Mouse (Mus musculus) embryonic facial prominence, embryonic 14.5 days (tissue): ENCODE results near the gene Nop58. TPM values are rescaled to one million over a fixed set of nuclear protein-coding genes. Genes with fewer than 3 reads are reported as not detected.

Experiments used
- ATAC-seq: fragments of 200-750 bp; cut with Nextera tagmentation; 2 replicates; pipeline ENCODE4 v1.8.0; 2017; ENCODE audit warnings: low read depth, moderate number of reproducible peaks, moderate TSS enrichment
- DNase-seq: peaks from one replicate; pipeline ENCODE4 v3.0.0-alpha.2; 2015; ENCODE audit warnings: low spot score
- H3K27ac ChIP-seq: fragments of 300-500 bp; sonication (generic); replicated peaks from 2 replicates; pipeline ENCODE4 v1.5.1; 2014; ENCODE audit warnings: low read depth, mild to moderate bottlenecking, low read length, moderate library complexity
- H3K27me3 ChIP-seq: fragments of 300-500 bp; sonication (generic); replicated peaks from 2 replicates; pipeline ENCODE4 v1.6.1; 2014; ENCODE audit warnings: low read length; ENCODE audit not compliant: control insufficient read depth, insufficient read depth
- H3K36me3 ChIP-seq: fragments of 300-500 bp; sonication (generic); 2 replicates; pipeline ENCODE4 v1.6.1; 2014; ENCODE audit warnings: low read length, mixed read lengths; ENCODE audit not compliant: control insufficient read depth, insufficient read depth
- H3K4me1 ChIP-seq: fragments of 300-500 bp; sonication (generic); 2 replicates; pipeline ENCODE4 v1.6.1; 2014; ENCODE audit warnings: antibody characterized with exemption, low read length; ENCODE audit not compliant: control insufficient read depth, insufficient read depth
- H3K4me2 ChIP-seq: fragments of 300-500 bp; sonication (generic); 2 replicates; pipeline ENCODE4 v1.6.1; 2014; ENCODE audit warnings: low read depth, mild to moderate bottlenecking, low read length, moderate library complexity, mixed read lengths
- H3K4me3 ChIP-seq: fragments of 300-500 bp; sonication (generic); 2 replicates; pipeline ENCODE4 v1.5.1; 2014; ENCODE audit warnings: low read depth, mild to moderate bottlenecking, low read length
- H3K9ac ChIP-seq: fragments of 300-500 bp; sonication (generic); 2 replicates; pipeline ENCODE4 v1.6.1; 2014; ENCODE audit warnings: low read depth, mild to moderate bottlenecking, low read length, moderate library complexity, mixed read lengths
- H3K9me3 ChIP-seq: fragments of 300-500 bp; sonication (generic); 2 replicates; pipeline ENCODE4 v1.6.1; 2016; ENCODE audit warnings: low read length; ENCODE audit not compliant: control insufficient read depth
- WGBS: fragments of 180-500 bp; shearing (Covaris S2); extraction: QIAGEN DNeasy Blood & Tissue Kit; methylation state at CpG from one replicate; pipeline ENCODE4 v1.1.7; 2014; 5-methylcytosine and 5-hydroxymethylcytosine counted together
- polyA plus RNA-seq: library from polyadenylated mRNA; unstranded; fragments of >200 nt; fragmentation: Nextera tagmentation; extraction: Ambion mirVana; gene quantifications from 2 replicates; pipeline ENCODE4 v1.2.1, GENCODE M21; 2014

The Nop58 gene
- polyA plus RNA-seq, 1 experiment from 2014 or later = 192 TPM

DNA sequence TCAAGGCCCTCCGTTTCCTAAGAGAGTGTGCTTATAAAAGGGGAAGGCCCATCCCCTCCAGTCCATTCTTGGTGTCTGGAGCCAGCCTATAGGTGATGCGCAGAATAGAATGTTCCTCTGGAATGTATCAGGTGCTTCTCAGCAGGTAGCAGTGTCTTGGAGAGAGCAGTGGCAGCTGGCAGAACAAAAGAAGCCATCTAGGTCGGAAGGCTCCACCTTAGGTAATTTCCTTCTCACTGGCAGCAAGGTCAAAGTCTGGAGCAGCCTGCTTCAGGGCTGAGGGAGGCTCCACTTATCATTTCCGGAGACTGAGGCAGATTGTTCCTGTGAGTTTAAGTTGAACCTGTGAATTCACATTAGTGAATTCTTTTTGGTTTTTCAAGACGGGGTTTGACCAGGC is 13.0 kb downstream of the Nop58 start:
- H3K36me3 ChIP-seq = peaks cover 88% of the 10 kb centered on the region
- no peak for ATAC-seq

DNA sequence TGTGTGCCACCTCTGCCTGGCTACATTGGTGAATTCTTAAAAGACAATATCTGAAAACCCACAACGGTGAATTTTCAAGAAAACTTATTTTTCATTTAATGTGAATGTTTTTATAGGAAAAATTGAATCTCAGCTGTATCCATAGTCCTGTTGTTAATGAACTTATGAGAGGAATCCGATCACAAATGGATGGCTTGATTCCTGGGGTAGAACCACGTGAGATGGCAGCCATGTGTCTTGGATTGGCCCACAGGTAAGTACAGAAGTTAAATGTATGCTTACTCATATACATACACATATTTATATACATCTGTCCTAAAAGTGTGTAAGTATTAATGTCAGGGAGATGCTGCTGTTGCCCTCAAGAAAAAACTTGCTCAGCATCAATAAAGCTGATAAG is 13.4 kb downstream of the Nop58 start:
- H3K4me2 ChIP-seq = no peak overlapping the region
- DNase-seq (no peak), ATAC-seq (no peak)
- no peaks in the 10 kb centered on the region for H3K4me1 ChIP-seq
- no peaks in the 10 kb centered on the region for H3K9me3 ChIP-seq
- H3K4me3 ChIP-seq = no peak overlapping the region
- H3K27me3 ChIP-seq = no peaks in the 10 kb centered on the region
- no peak overlapping the region for H3K27ac ChIP-seq
- peaks cover 84% of the 10 kb centered on the region for H3K36me3 ChIP-seq
- H3K9ac ChIP-seq = no peak overlapping the region
- WGBS = 99% methylated on average over 3 of the region's 3 CpGs

More for the DNA sequence above, 13.0 kb downstream of the Nop58 start:
- Histone ChIP-seq H3K4me1 (no peaks in the 10 kb centered on the region), H3K9me3 (no peaks in the 10 kb centered on the region), H3K27me3 (no peaks in the 10 kb centered on the region), H3K9ac (no peak overlapping the region), H3K4me3 (no peak overlapping the region), H3K4me2 (no peak overlapping the region), H3K27ac (no peak overlapping the region)
- no peak for DNase-seq
- 87% methylated on average over 5 of the region's 5 CpGs for WGBS

DNA sequence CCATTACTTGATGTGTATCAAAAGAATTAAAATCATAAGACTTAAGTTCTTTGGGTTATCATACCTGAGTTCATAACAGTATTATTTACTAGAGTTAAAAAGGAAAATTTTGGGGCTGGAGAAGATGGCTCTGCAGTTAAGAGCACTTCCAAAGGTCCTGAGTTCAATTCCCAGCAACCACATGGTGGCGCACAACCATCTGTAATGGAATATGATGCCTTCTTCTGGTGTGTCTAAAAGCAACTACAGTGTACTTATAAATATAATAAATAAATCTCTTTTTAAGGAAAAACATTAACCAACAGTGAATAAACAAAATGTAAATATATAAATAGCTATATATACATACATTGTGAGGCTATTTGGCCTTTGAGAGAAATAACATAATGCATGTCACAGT is 17.0 kb downstream of the Nop58 start:
- no peaks in the 10 kb centered on the region for H3K27me3 ChIP-seq
- peaks cover 83% of the 10 kb centered on the region for H3K36me3 ChIP-seq
- H3K4me3 ChIP-seq = no peak overlapping the region
- 96% methylated on average over 1 of the region's 1 CpGs for WGBS
- no peak overlapping the region for H3K27ac ChIP-seq
- H3K9ac ChIP-seq = no peak overlapping the region
- no peaks in the 10 kb centered on the region for H3K9me3 ChIP-seq
- ATAC-seq (no peak), DNase-seq (no peak)
- no peaks in the 10 kb centered on the region for H3K4me1 ChIP-seq
- H3K4me2 ChIP-seq = no peak overlapping the region

GRCm38 (mm10) chr1:59719900-59720299 is 35.1 kb downstream of the Nop58 start:
- DNase-seq (peak; percentile 61), ATAC-seq (no peak)
- no peak overlapping the region for H3K27ac ChIP-seq
- H3K27me3 ChIP-seq = no peaks in the 10 kb centered on the region
- H3K4me3 ChIP-seq = no peak overlapping the region
- no peak overlapping the region for H3K4me2 ChIP-seq
- 49% methylated on average over 4 of the region's 4 CpGs for WGBS
- no peaks in the 10 kb centered on the region for H3K9me3 ChIP-seq
- H3K4me1 ChIP-seq = no peaks in the 10 kb centered on the region
- peaks cover 34% of the 10 kb centered on the region for H3K36me3 ChIP-seq
- no peak overlapping the region for H3K9ac ChIP-seq

DNA sequence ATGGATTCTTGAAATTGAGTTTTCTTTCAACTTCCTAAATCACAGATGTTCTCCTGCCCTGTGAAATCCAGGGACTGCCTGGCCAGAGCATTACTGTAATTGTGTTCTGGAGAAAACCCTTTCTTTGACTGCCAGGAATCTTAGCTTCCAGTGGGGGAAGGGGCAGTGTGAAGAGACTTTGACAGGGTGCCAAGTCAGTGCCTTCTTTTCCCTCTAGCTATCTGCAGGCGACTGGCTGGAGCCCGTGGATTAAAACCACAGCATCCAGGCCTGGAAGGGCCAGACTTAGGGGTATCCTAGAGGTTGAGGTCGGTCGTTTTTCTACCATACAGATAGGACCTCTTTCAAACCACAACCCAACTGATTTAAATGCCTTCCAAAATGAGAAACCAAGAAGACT is 40.9 kb downstream of the Nop58 start:
- no peaks in the 10 kb centered on the region for H3K9me3 ChIP-seq
- ATAC-seq (no peak), DNase-seq (peak; percentile 45)
- 0 out of 2 replicates have a peak, but pooled peaks cover 5% of the 10 kb centered on the region for H3K36me3 ChIP-seq
- no peak overlapping the region for H3K4me2 ChIP-seq
- H3K4me3 ChIP-seq = no peak overlapping the region
- H3K27me3 ChIP-seq = no peaks in the 10 kb centered on the region
- peak overlapping the region; percentile 21; the same call in 1 of the 2 replicates for H3K27ac ChIP-seq
- H3K4me1 ChIP-seq = peaks cover 6% of the 10 kb centered on the region; the same call in 1 of the 2 replicates
- no peak overlapping the region for H3K9ac ChIP-seq
- 51% methylated on average over 4 of the region's 4 CpGs for WGBS

- no peaks in the 10 kb centered on the region for H3K36me3 ChIP-seq
- ATAC-seq = no peak
- 87% methylated on average over 8 of the region's 8 CpGs for WGBS
- H3K27me3 ChIP-seq = no peaks in the 10 kb centered on the region
- H3K4me1 ChIP-seq = peaks cover 12% of the 10 kb centered on the region; the same call in 1 of the 2 replicates
- no peak overlapping the region for H3K9ac ChIP-seq
- H3K4me2 ChIP-seq = no peak overlapping the region
- no peak overlapping the region for H3K27ac ChIP-seq
- H3K9me3 ChIP-seq = no peaks in the 10 kb centered on the region
- DNase-seq = no peak
- H3K4me3 ChIP-seq = no peak overlapping the region
These were observed 45.3 kb downstream of the Nop58 start for GRCm38 (mm10) chr1:59730106-59730505.

GRCm38 (mm10) chr1:59730737-59731136 is 46.0 kb downstream of the Nop58 start:
- H3K9me3 ChIP-seq = no peaks in the 10 kb centered on the region
- DNase-seq (no peak), ATAC-seq (no peak)
- H3K4me1 ChIP-seq = peaks cover 7% of the 10 kb centered on the region; the same call in 1 of the 2 replicates
- H3K9ac ChIP-seq = no peak overlapping the region
- no peak overlapping the region for H3K27ac ChIP-seq
- no peak overlapping the region for H3K4me3 ChIP-seq
- no peaks in the 10 kb centered on the region for H3K27me3 ChIP-seq
- H3K36me3 ChIP-seq = no peaks in the 10 kb centered on the region
- 78% methylated on average over 4 of the region's 4 CpGs for WGBS
- H3K4me2 ChIP-seq = no peak overlapping the region

GRCm38 (mm10) chr1:59734076-59734475 is 49.3 kb downstream of the Nop58 start:
- ATAC-seq = no peak
- no peaks in the 10 kb centered on the region for H3K36me3 ChIP-seq
- no peak overlapping the region for H3K4me2 ChIP-seq
- H3K4me3 ChIP-seq = no peak overlapping the region
- DNase-seq = peak; percentile 63
- WGBS = 50% methylated on average over 6 of the region's 6 CpGs
- H3K4me1 ChIP-seq = 0 out of 2 replicates have a peak, but pooled peaks cover 5% of the 10 kb centered on the region
- H3K27me3 ChIP-seq = no peaks in the 10 kb centered on the region
- no peak overlapping the region for H3K9ac ChIP-seq
- H3K9me3 ChIP-seq = no peaks in the 10 kb centered on the region
- H3K27ac ChIP-seq = no peak overlapping the region

- 70% methylated on average over 6 of the region's 6 CpGs for WGBS
- Histone ChIP-seq H3K27ac (no peak overlapping the region), H3K27me3 (no peaks in the 10 kb centered on the region), H3K9me3 (no peaks in the 10 kb centered on the region), H3K9ac (no peak overlapping the region), H3K4me1 (0 out of 2 replicates have a peak, but pooled peaks cover 3% of the 10 kb centered on the region), H3K36me3 (no peaks in the 10 kb centered on the region), H3K4me3 (no peak overlapping the region), H3K4me2 (no peak overlapping the region)
- ATAC-seq (no peak), DNase-seq (no peak)
These were observed 54.1 kb downstream of the Nop58 start for GRCm38 (mm10) chr1:59738768-59739414.
